Mouse (Mus musculus): ENCODE measurements around the gene 4930564D02Rik.

Gene 4930564D02Rik

GRCm38 (mm10) chr3:105066544-105066943 lies at the start of gene 4930564D02Rik:
Gene 4930564D02Rik, plus strand, starts transcription at chr3:105066844.
- in situ Hi-C loops (cut with MboI; ENCODE audit: unreplicated experiment in 2 of 2) = loop anchor here in 1 of 2 experiments (10.0 to 25.0 kb wide), 2 partner anchors 202 to 1054 kb away; partner anchors contain the start of genes Capza1 and St7l

DNA sequence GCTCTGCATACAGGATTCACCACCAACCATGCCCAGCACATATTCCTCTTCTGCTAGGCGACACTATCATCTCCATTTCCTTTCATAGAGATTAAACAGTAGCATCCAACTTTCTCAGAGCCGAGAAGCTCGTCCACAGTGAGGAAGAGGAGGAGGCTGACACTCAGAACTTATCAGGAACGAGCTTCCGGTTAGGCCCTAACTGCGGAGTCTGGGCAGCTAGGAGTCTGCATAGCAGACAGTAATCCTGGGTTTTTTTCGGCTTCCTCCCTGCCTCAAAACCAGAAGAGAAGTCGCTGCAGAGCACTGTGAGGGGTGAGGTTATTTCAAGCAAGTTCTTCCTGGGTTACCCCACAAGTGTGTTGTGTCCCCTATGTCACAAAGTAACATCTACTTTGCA lies 49.3 kb upstream of the 4930564D02Rik start:
- in situ Hi-C loops (cut with MboI; ENCODE audit: unreplicated experiment in 2 of 2) = no loop called here

DNA sequence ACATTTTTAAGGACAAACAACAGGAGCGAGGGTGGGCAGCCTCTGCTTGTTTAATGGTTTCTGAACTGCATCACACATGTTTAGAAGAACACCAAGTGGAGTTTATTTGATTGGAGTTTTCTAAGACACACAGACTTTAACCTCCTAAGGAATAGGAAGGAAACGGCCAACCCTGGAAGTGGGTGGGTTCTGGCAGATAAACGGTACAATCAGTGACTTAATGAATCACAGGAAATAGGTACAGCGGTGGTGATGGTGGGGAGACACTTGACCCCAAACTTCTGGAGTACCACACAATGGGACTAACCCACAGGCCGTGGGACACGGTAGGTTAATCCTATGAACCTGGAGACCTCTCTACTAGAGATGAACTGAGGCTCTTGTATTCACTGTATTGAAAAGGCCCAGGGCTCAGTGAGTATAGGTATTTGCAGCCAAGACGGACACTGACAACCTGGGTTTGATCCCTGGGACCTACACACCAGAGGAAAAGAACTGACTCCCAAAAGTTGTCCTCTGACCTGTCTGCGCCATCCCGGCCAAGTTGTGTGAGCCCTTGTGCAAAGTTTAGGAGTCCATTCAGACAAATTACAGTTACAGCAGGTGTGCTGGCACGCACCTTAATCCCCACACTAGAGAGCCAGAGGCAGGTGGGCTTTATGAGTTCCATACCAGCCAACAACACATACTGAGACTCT lies 48.4 kb upstream of the 4930564D02Rik start:
- in situ Hi-C loops (cut with MboI; ENCODE audit: unreplicated experiment in 2 of 2) = no loop called here

DNA sequence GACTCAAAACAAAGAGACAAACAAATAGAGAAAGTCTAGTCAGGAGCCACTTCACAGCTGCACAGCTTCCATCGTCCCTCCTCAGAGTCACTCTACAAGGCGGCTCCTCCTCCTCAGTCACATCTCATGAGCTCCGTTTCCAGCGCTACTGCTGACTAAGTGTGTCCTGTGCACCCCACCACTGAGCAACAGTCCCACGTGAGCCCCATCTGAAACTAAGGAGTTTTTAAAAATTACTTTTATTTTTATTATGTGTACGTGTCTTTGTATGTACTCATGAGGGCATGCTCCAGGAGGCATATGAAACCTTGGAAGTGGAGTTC lies 47.9 kb upstream of the 4930564D02Rik start:
- in situ Hi-C loops (cut with MboI; ENCODE audit: unreplicated experiment in 2 of 2) = no loop called here

DNA sequence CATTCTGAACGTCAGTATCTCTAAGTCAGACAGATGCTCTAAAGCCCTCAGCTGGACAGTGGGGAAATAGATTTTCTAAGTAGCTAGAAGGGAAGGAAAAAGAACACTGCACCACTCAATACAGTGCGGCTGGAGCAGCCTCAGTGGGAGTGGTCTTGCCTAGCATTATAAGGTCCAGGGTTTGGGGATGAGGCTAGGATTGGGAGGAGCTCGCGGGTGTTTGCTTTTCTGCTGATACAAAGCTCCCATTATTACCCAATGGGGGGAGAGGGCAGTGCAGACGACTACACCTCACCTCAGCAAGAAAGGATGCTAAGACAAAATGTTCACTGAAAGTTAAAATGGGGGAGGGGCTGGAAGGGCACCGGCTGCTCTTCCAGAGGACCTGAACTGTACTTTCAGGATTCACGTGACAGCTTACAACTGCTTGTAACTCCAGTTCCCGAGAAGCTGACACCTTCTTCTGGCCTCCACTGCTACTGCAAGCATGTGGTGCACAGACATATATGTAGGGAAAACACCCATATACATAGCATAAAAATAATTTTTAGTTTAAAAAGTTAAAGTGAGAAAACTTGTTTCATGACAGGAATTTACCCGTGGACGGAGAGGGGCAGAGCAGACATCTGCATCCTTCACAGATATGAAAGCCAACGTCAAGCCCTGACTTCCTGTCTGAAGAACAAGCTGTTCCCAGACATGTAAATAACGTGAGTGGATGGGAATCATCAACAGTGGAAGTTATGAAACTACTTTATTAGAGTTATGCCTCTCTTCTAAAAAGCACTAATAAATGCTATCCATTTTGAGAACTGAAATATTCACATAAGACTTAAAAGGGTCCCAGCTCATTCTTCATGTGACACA lies 46.6 kb upstream of the 4930564D02Rik start:
- in situ Hi-C loops (cut with MboI; ENCODE audit: unreplicated experiment in 2 of 2) = no loop called here

DNA sequence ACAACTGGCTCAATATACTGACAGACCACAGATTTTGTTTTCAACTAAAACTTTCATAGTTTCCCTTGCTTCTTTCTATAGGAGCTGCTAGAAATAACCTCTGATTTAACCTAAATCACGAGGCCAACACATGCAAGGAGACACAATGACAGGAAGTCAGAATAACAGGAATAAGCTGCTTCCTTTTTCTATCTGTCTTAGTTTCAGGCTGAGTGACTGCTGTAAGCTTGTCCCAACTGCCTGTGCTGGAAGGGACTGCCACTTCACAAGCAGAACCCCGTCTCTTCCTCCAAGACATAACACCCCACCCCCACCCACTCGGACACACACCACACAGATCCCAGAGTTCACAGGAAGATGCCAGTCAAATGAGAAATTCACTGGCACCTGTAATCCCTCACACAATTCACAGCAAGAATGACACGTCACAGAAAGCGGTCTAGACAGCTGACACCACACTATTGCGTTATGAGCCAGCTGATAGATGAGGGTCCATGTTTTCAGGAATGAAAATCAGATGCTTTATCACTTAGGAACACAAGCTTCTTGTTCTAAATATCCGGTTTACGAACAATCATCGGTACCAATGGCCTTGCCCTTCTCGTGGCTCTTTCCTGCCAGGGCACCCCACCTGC lies 43.2 kb upstream of the 4930564D02Rik start:
- in situ Hi-C loops (cut with MboI; ENCODE audit: unreplicated experiment in 2 of 2) = no loop called here

DNA sequence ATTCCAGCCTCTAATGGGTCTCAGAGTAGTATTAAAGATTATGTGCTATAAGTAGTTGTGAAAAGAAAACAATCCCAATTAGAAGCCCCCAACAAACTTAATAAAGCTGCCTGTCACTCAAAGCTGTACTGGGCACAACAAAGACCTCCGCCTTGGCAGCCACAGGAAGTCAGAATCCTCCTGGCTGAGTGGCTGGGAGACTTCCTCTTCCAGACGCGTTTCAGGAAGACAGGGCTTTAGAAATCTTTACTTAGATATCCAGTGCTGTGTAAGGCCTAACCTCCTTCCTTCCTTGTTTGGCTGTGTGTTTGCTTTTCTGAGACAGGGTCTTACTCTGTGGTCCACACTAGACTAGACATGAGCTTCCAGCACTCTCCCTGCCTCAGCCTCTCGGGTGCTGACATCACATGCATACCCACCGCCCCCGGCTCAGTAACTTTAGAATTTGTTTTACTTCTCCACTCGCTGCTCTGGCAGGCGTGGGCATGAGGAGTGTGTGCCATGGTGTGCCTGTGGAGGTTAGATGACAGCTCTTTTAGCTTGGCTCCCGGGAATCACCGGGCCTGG lies 30.3 kb upstream of the 4930564D02Rik start:
- in situ Hi-C loops (cut with MboI; ENCODE audit: unreplicated experiment in 2 of 2) = no loop called here

- in situ Hi-C loops (cut with MboI; ENCODE audit: unreplicated experiment in 2 of 2) = no loop called here
Observed at GRCm38 (mm10) chr3:105037240-105037770, 29.3 kb upstream of the 4930564D02Rik start.

GRCm38 (mm10) chr3:105040002-105040401 lies 26.6 kb upstream of the 4930564D02Rik start:
- in situ Hi-C loops (cut with MboI; ENCODE audit: unreplicated experiment in 2 of 2) = no loop called here

DNA sequence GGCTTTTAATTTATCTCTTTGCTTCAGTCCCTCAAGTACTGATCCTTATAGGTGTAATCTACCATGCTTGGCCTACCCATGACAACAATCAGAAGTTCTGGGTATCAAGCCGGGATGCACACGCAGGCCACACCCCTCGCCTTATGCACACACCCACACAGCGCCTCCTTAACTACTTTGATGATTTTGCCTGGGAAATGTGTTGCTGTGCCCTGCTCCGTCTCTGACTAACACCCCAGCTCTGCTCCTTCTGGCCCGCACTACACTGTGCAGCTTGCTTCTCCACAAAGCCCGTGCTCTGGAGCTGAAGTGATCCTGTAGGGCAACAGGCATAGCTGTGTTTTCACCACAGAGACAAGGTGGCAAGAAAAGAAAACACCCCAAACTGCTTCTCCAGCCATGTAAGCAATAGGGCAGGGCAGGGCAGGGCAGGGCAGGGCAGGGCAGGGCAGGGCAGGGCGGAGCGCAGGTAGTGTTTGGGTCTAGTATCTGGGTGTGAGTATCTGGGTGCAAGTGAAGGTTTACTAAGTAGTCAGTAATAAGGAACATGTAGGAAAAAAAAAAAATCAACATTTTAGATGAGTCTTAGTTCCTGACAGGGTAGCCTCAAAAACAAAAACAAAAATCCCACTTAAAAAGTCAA lies 25.5 kb upstream of the 4930564D02Rik start:
- in situ Hi-C loops (cut with MboI; ENCODE audit: unreplicated experiment in 2 of 2) = no loop called here

DNA sequence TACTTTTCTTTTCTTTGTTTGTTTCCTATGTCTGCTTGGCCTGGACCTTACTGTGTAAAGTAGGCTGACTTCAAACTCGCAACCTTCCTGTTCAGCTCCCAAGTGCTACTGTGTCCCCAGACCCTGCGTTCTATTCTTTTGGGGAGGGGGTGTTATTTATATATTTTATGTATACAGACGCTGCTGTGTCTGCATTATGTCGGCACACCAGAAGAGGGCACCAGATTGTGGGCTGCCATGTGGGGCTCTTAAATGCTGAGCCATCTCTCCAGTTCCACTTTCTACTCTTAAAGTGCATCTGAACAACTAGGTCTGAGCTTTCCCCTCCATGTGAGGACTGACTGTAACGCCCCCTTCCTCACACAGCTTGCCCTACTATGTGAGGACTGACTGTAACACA lies 22.9 kb upstream of the 4930564D02Rik start:
- in situ Hi-C loops (cut with MboI; ENCODE audit: unreplicated experiment in 2 of 2) = no loop called here

- in situ Hi-C loops (cut with MboI; ENCODE audit: unreplicated experiment in 2 of 2) = no loop called here
Observed at GRCm38 (mm10) chr3:105046870-105047269, 19.8 kb upstream of the 4930564D02Rik start.

- in situ Hi-C loops (cut with MboI; ENCODE audit: unreplicated experiment in 2 of 2) = no loop called here
Observed at GRCm38 (mm10) chr3:105047616-105048015, 19.0 kb upstream of the 4930564D02Rik start.

- in situ Hi-C loops (cut with MboI; ENCODE audit: unreplicated experiment in 2 of 2) = loop anchor here (5.0 to 25.0 kb wide), 3 partner anchors 278 to 1038 kb away; no protein-coding TSS in a partner anchor
Observed at GRCm38 (mm10) chr3:105049848-105050247, 16.8 kb upstream of the 4930564D02Rik start.

DNA sequence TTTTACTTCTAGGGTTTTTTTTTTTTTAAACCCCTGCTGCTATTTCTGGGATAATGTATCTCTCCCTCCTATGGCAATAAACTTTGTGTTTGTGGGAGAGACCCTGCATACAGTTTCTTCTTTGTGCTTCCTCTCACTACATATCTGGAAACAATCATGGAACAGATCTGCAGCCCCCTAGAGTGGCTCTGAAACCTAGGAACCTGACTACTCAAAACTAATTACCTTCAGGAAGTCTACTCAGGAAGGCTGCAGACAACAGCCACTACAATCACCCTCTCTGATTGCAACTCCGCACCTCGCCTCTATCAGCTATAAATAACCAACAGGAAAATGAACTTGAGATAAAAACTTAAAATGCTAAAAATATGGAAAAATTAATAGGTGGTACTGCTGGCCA lies 15.5 kb upstream of the 4930564D02Rik start:
- in situ Hi-C loops (cut with MboI; ENCODE audit: unreplicated experiment in 2 of 2) = loop anchor here (5.0 to 25.0 kb wide), 3 partner anchors 279 to 1039 kb away; no protein-coding TSS in a partner anchor

- in situ Hi-C loops (cut with MboI; ENCODE audit: unreplicated experiment in 2 of 2) = loop anchor here (5.0 to 25.0 kb wide), 3 partner anchors 280 to 1040 kb away; no protein-coding TSS in a partner anchor
Observed at GRCm38 (mm10) chr3:105052171-105052936, 14.3 kb upstream of the 4930564D02Rik start.

GRCm38 (mm10) chr3:105052937-105053697 lies 13.5 kb upstream of the 4930564D02Rik start, which contains the start of gene Cttnbp2nl:
Gene Cttnbp2nl, minus strand, starts transcription at chr3:105053146.
- in situ Hi-C loops (cut with MboI; ENCODE audit: unreplicated experiment in 2 of 2) = loop anchor here (5.0 to 25.0 kb wide), 3 partner anchors 281 to 1041 kb away; no protein-coding TSS in a partner anchor

GRCm38 (mm10) chr3:105053698-105054001 lies 13.0 kb upstream of the 4930564D02Rik start:
- in situ Hi-C loops (cut with MboI; ENCODE audit: unreplicated experiment in 2 of 2) = loop anchor here (5.0 to 25.0 kb wide), 3 partner anchors 281 to 1041 kb away; no protein-coding TSS in a partner anchor

Data from v-Abl transformed pro-B cells (cell line).